Mouse (Mus musculus): ENCODE measurements around the gene Rnf145. TPM values are rescaled to one million over a fixed set of nuclear protein-coding genes. Genes with fewer than 3 reads are reported as not detected.

The Rnf145 gene
- polyA plus RNA-seq, 1 experiment from 2014 or later: 44.3 TPM

GRCm38 (mm10) chr11:44485089-44485736, 33.6 kb upstream of the Rnf145 start:
- no peak overlapping the region for H3K4me2 ChIP-seq (ENCODE audit: low read depth, low read length)
- no peak overlapping the region for H3K27ac ChIP-seq (ENCODE audit: low read length)
- H3K27me3 ChIP-seq (ENCODE audit: control insufficient read depth, insufficient read depth, low read length): no peaks in the 10 kb centered on the region
- no peaks in the 10 kb centered on the region for H3K9me3 ChIP-seq (replicated peaks; ENCODE audit: control insufficient read depth, low read length)
- no peaks in the 10 kb centered on the region for H3K4me1 ChIP-seq (ENCODE audit: control insufficient read depth, insufficient read depth, low read length)
- H3K9ac ChIP-seq (ENCODE audit: low read length): no peak overlapping the region
- no peaks in the 10 kb centered on the region for H3K36me3 ChIP-seq (ENCODE audit: control insufficient read depth, insufficient read depth, low read length)
- no peak for ATAC-seq (ENCODE audit: insufficient read depth, low FRiP score)
- whole genome bisulfite sequencing: 66% methylated on average over 7 of the region's 7 CpGs
- H3K4me3 ChIP-seq (replicated peaks; ENCODE audit: low read length): no peak overlapping the region

GRCm38 (mm10) chr11:44489117-44489516, 29.6 kb upstream of the Rnf145 start:
- H3K9ac ChIP-seq (ENCODE audit: low read length): no peak overlapping the region
- no peak overlapping the region for H3K4me3 ChIP-seq (replicated peaks; ENCODE audit: low read length)
- H3K36me3 ChIP-seq (ENCODE audit: control insufficient read depth, insufficient read depth, low read length): no peaks in the 10 kb centered on the region
- H3K4me2 ChIP-seq (ENCODE audit: low read depth, low read length): no peak overlapping the region
- no peaks in the 10 kb centered on the region for H3K27me3 ChIP-seq (ENCODE audit: control insufficient read depth, insufficient read depth, low read length)
- H3K9me3 ChIP-seq (replicated peaks; ENCODE audit: control insufficient read depth, low read length): no peaks in the 10 kb centered on the region
- H3K27ac ChIP-seq (ENCODE audit: low read length): no peak overlapping the region
- no peak for ATAC-seq (ENCODE audit: insufficient read depth, low FRiP score)
- H3K4me1 ChIP-seq (ENCODE audit: control insufficient read depth, insufficient read depth, low read length): no peaks in the 10 kb centered on the region
- WGBS: 90% methylated on average over 1 of the region's 1 CpGs

GRCm38 (mm10) chr11:44494643-44495323, 24.0 kb upstream of the Rnf145 start:
- Histone ChIP-seq H3K9ac (ENCODE audit: low read length) (no peak overlapping the region), H3K27me3 (ENCODE audit: control insufficient read depth, insufficient read depth, low read length) (no peaks in the 10 kb centered on the region), H3K27ac (ENCODE audit: low read length) (no peak overlapping the region), H3K36me3 (ENCODE audit: control insufficient read depth, insufficient read depth, low read length) (no peaks in the 10 kb centered on the region), H3K9me3 (replicated peaks; ENCODE audit: control insufficient read depth, low read length) (no peaks in the 10 kb centered on the region), H3K4me3 (replicated peaks; ENCODE audit: low read length) (no peak overlapping the region), H3K4me1 (ENCODE audit: control insufficient read depth, insufficient read depth, low read length) (peaks cover 3% of the 10 kb centered on the region; the same call in 1 of the 2 replicates), H3K4me2 (ENCODE audit: low read depth, low read length) (no peak overlapping the region)
- no peak for ATAC-seq (ENCODE audit: insufficient read depth, low FRiP score)
- WGBS: 80% methylated on average over 5 of the region's 5 CpGs

- whole genome bisulfite sequencing: 59% methylated on average over 3 of the region's 3 CpGs
- no peaks in the 10 kb centered on the region for H3K36me3 ChIP-seq (ENCODE audit: control insufficient read depth, insufficient read depth, low read length)
- H3K4me2 ChIP-seq (ENCODE audit: low read depth, low read length): no peak overlapping the region
- no peaks in the 10 kb centered on the region for H3K9me3 ChIP-seq (replicated peaks; ENCODE audit: control insufficient read depth, low read length)
- peaks cover 3% of the 10 kb centered on the region; the same call in 1 of the 2 replicates for H3K4me1 ChIP-seq (ENCODE audit: control insufficient read depth, insufficient read depth, low read length)
- peak overlapping the region; percentile 48; the same call in 1 of the 2 replicates for H3K27ac ChIP-seq (ENCODE audit: low read length)
- no peak overlapping the region for H3K4me3 ChIP-seq (replicated peaks; ENCODE audit: low read length)
- H3K9ac ChIP-seq (ENCODE audit: low read length): peak overlapping the region; percentile 47; the same call in 1 of the 2 replicates
- no peaks in the 10 kb centered on the region for H3K27me3 ChIP-seq (ENCODE audit: control insufficient read depth, insufficient read depth, low read length)
- 0 out of 2 replicates have a peak, but pooled peaks have one; percentile 13 for ATAC-seq (ENCODE audit: insufficient read depth, low FRiP score)
These were observed 22.5 kb upstream of the Rnf145 start for GRCm38 (mm10) chr11:44496217-44496616.

- H3K4me2 ChIP-seq (ENCODE audit: low read depth, low read length): no peak overlapping the region
- no peaks in the 10 kb centered on the region for H3K9me3 ChIP-seq (replicated peaks; ENCODE audit: control insufficient read depth, low read length)
- H3K36me3 ChIP-seq (ENCODE audit: control insufficient read depth, insufficient read depth, low read length): no peaks in the 10 kb centered on the region
- H3K4me1 ChIP-seq (ENCODE audit: control insufficient read depth, insufficient read depth, low read length): peaks cover 3% of the 10 kb centered on the region; the same call in 1 of the 2 replicates
- H3K27me3 ChIP-seq (ENCODE audit: control insufficient read depth, insufficient read depth, low read length): no peaks in the 10 kb centered on the region
- no peak for ATAC-seq (ENCODE audit: insufficient read depth, low FRiP score)
- H3K27ac ChIP-seq (ENCODE audit: low read length): no peak overlapping the region
- H3K9ac ChIP-seq (ENCODE audit: low read length): no peak overlapping the region
- WGBS: 49% methylated on average over 13 of the region's 13 CpGs
- no peak overlapping the region for H3K4me3 ChIP-seq (replicated peaks; ENCODE audit: low read length)
These were observed 20.1 kb upstream of the Rnf145 start for GRCm38 (mm10) chr11:44498412-44499272.

GRCm38 (mm10) chr11:44500966-44501365, 17.8 kb upstream of the Rnf145 start:
- Histone ChIP-seq H3K36me3 (ENCODE audit: control insufficient read depth, insufficient read depth, low read length) (no peaks in the 10 kb centered on the region), H3K4me2 (ENCODE audit: low read depth, low read length) (no peak overlapping the region), H3K27ac (ENCODE audit: low read length) (no peak overlapping the region), H3K4me3 (replicated peaks; ENCODE audit: low read length) (no peak overlapping the region), H3K9me3 (replicated peaks; ENCODE audit: control insufficient read depth, low read length) (no peaks in the 10 kb centered on the region), H3K4me1 (ENCODE audit: control insufficient read depth, insufficient read depth, low read length) (peaks cover 3% of the 10 kb centered on the region; the same call in 1 of the 2 replicates), H3K9ac (ENCODE audit: low read length) (no peak overlapping the region), H3K27me3 (ENCODE audit: control insufficient read depth, insufficient read depth, low read length) (no peaks in the 10 kb centered on the region)
- no peak for ATAC-seq (ENCODE audit: insufficient read depth, low FRiP score)
- 71% methylated on average over 7 of the region's 7 CpGs for WGBS

GRCm38 (mm10) chr11:44501477-44501876, 17.3 kb upstream of the Rnf145 start:
- H3K9ac ChIP-seq (ENCODE audit: low read length): no peak overlapping the region
- H3K4me2 ChIP-seq (ENCODE audit: low read depth, low read length): no peak overlapping the region
- ATAC-seq (ENCODE audit: insufficient read depth, low FRiP score): no peak
- 81% methylated on average over 2 of the region's 2 CpGs for WGBS
- H3K36me3 ChIP-seq (ENCODE audit: control insufficient read depth, insufficient read depth, low read length): no peaks in the 10 kb centered on the region
- H3K27ac ChIP-seq (ENCODE audit: low read length): no peak overlapping the region
- H3K4me3 ChIP-seq (replicated peaks; ENCODE audit: low read length): no peak overlapping the region
- H3K27me3 ChIP-seq (ENCODE audit: control insufficient read depth, insufficient read depth, low read length): no peaks in the 10 kb centered on the region
- H3K9me3 ChIP-seq (replicated peaks; ENCODE audit: control insufficient read depth, low read length): no peaks in the 10 kb centered on the region
- peaks cover 3% of the 10 kb centered on the region; the same call in 1 of the 2 replicates for H3K4me1 ChIP-seq (ENCODE audit: control insufficient read depth, insufficient read depth, low read length)

GRCm38 (mm10) chr11:44502931-44503330, 15.8 kb upstream of the Rnf145 start:
- Histone ChIP-seq H3K4me2 (ENCODE audit: low read depth, low read length) (no peak overlapping the region), H3K4me3 (replicated peaks; ENCODE audit: low read length) (no peak overlapping the region), H3K4me1 (ENCODE audit: control insufficient read depth, insufficient read depth, low read length) (no peaks in the 10 kb centered on the region), H3K27me3 (ENCODE audit: control insufficient read depth, insufficient read depth, low read length) (no peaks in the 10 kb centered on the region), H3K9me3 (replicated peaks; ENCODE audit: control insufficient read depth, low read length) (no peaks in the 10 kb centered on the region), H3K9ac (ENCODE audit: low read length) (no peak overlapping the region), H3K27ac (ENCODE audit: low read length) (no peak overlapping the region), H3K36me3 (ENCODE audit: control insufficient read depth, insufficient read depth, low read length) (no peaks in the 10 kb centered on the region)
- ATAC-seq (ENCODE audit: insufficient read depth, low FRiP score): no peak
- 59% methylated on average over 5 of the region's 5 CpGs for WGBS

- no peak for ATAC-seq (ENCODE audit: insufficient read depth, low FRiP score)
- 88% methylated on average over 7 of the region's 7 CpGs for WGBS
These were observed 14.6 kb upstream of the Rnf145 start for GRCm38 (mm10) chr11:44504146-44504545.

More at GRCm38 (mm10) chr11:44504146-44504545, 14.6 kb upstream of the Rnf145 start:
- no peak overlapping the region for H3K9ac ChIP-seq (ENCODE audit: low read length)
- no peak overlapping the region for H3K4me3 ChIP-seq (replicated peaks; ENCODE audit: low read length)
- H3K27ac ChIP-seq (ENCODE audit: low read length): no peak overlapping the region
- H3K27me3 ChIP-seq (ENCODE audit: control insufficient read depth, insufficient read depth, low read length): no peaks in the 10 kb centered on the region
- H3K4me1 ChIP-seq (ENCODE audit: control insufficient read depth, insufficient read depth, low read length): no peaks in the 10 kb centered on the region
- no peaks in the 10 kb centered on the region for H3K36me3 ChIP-seq (ENCODE audit: control insufficient read depth, insufficient read depth, low read length)
- no peak overlapping the region for H3K4me2 ChIP-seq (ENCODE audit: low read depth, low read length)
- no peaks in the 10 kb centered on the region for H3K9me3 ChIP-seq (replicated peaks; ENCODE audit: control insufficient read depth, low read length)
